Mouse (Mus musculus) liver, embryonic 12.5 days (tissue): ENCODE measurements around the gene Acot4. TPM values are rescaled to one million over a fixed set of nuclear protein-coding genes. Genes with fewer than 3 reads are reported as not detected.

ENCODE experiments used
- polyA plus RNA-seq: library from polyadenylated mRNA; unstranded; fragments of >200 nt; fragmentation: Nextera tagmentation; extraction: Ambion mirVana; gene quantifications from 2 replicates; pipeline ENCODE4 v1.2.1, GENCODE M21; 2016

Gene Acot4
- polyA plus RNA-seq, 1 experiment from 2014 or later, result 6.6 TPM

Other genes with a start within 250 kb of the Acot4 start
- gene Numb, start 116.4 kb upstream of the Acot4 start, polyA plus RNA-seq, result 17.7 and 18.4 TPM in 2 replicates
- gene Riox1, start 87.8 kb upstream of the Acot4 start, polyA plus RNA-seq, result 22.3 and 22.8 TPM in 2 replicates
- not detected in 2 replicates for gene Heatr4, start 53.5 kb upstream of the Acot4 start, polyA plus RNA-seq
- 15.1 and 15.2 TPM in 2 replicates for gene Acot2, start 50.5 kb upstream of the Acot4 start, polyA plus RNA-seq
- 26.6 and 31.3 TPM in 2 replicates for gene Acot1, start 28.9 kb upstream of the Acot4 start, polyA plus RNA-seq
- not detected in 2 replicates for gene Gm49366, start 556 bp downstream of the Acot4 start, polyA plus RNA-seq
- gene Acot3, start 13.8 kb downstream of the Acot4 start, polyA plus RNA-seq, result 2.9 and 3.6 TPM in 2 replicates
- not detected in 2 replicates for gene Acot5, start 30.9 kb downstream of the Acot4 start, polyA plus RNA-seq
- 0.48 and 0.54 TPM in 2 replicates for gene Acot6, start 62.3 kb downstream of the Acot4 start, polyA plus RNA-seq
- 0.73 and 1.1 TPM in 2 replicates for gene Dnal1, start 76.0 kb downstream of the Acot4 start, polyA plus RNA-seq
- 0.08 and 0.20 TPM in 2 replicates for gene Pnma1, start 110.1 kb downstream of the Acot4 start, polyA plus RNA-seq
- 6.9 and 8.0 TPM in 2 replicates for gene Elmsan1, start 180.5 kb downstream of the Acot4 start, polyA plus RNA-seq
- 34.9 and 35.0 TPM in 2 replicates for gene Ptgr2, start 246.9 kb downstream of the Acot4 start, polyA plus RNA-seq